Mouse (Mus musculus): ENCODE measurements around the gene Coro1b. TPM values are rescaled to one million over a fixed set of nuclear protein-coding genes. Genes with fewer than 3 reads are reported as not detected.

The Coro1b gene
- polyA plus RNA-seq, 1 experiment: 238 TPM

- Histone ChIP-seq H3K4me2 (ENCODE audit: low read depth) (no peak overlapping the region), H3K36me3 (ENCODE audit: control insufficient read depth, insufficient read depth) (peaks cover 15% of the 10 kb centered on the region), H3K27me3 (ENCODE audit: control insufficient read depth, insufficient read depth, insufficient read length) (no peaks in the 10 kb centered on the region), H3ac (ENCODE audit: control insufficient read depth, insufficient read length) (no peak overlapping the region), H3K4me3 (no peak overlapping the region), H3K79me2 (ENCODE audit: control insufficient read depth, insufficient read depth) (peaks cover under 1% of the 10 kb centered on the region)
- TF ChIP-seq POLR2A (IDR thresholded peaks at IDR 0.05; ENCODE audit: insufficient read length, low read depth) (no peak), SRF (IDR thresholded peaks at IDR 0.05; ENCODE audit: control insufficient read depth, insufficient read length, low read depth) (no peak), TCF12 (IDR thresholded peaks at IDR 0.05; ENCODE audit: insufficient read depth, poor library complexity, severe bottlenecking) (no peak), E2F4 (IDR thresholded peaks at IDR 0.05; ENCODE audit: insufficient read depth) (no peak), CEBPB (IDR thresholded peaks at IDR 0.05; ENCODE audit: insufficient read depth, poor library complexity, severe bottlenecking) (no peak)
Observed at GRCm38 (mm10) chr19:4156771-4157170, 8.4 kb downstream of the Coro1b start.

GRCm38 (mm10) chr19:4159049-4159448 lies 10.6 kb downstream of the Coro1b start:
- no peak for TF ChIP-seq CEBPB (IDR thresholded peaks at IDR 0.05; ENCODE audit: insufficient read depth, poor library complexity, severe bottlenecking)
- Histone ChIP-seq H3K36me3 (ENCODE audit: control insufficient read depth, insufficient read depth) (peaks cover 12% of the 10 kb centered on the region), H3K27me3 (ENCODE audit: control insufficient read depth, insufficient read depth, insufficient read length) (no peaks in the 10 kb centered on the region), H3ac (ENCODE audit: control insufficient read depth, insufficient read length) (no peak overlapping the region), H3K4me2 (ENCODE audit: low read depth) (no peak overlapping the region), H3K79me2 (ENCODE audit: control insufficient read depth, insufficient read depth) (peaks cover 13% of the 10 kb centered on the region), H3K4me3 (no peak overlapping the region)

- no peaks in the 10 kb centered on the region for H3K27me3 ChIP-seq (ENCODE audit: control insufficient read depth, insufficient read depth, insufficient read length)
- H3K4me2 ChIP-seq (ENCODE audit: low read depth): peak within 1 kb of the TSS; percentile 96
- peak within 1 kb of the TSS; percentile 54 for H3K4me3 ChIP-seq
- H3K79me2 ChIP-seq (ENCODE audit: control insufficient read depth, insufficient read depth): peaks cover 13% of the 10 kb centered on the region
- H3ac ChIP-seq (ENCODE audit: control insufficient read depth, insufficient read length): peak within 1 kb of the TSS; percentile 64
- H3K36me3 ChIP-seq (ENCODE audit: control insufficient read depth, insufficient read depth): peaks cover 10% of the 10 kb centered on the region
- no peak for TF ChIP-seq TCF12 (IDR thresholded peaks at IDR 0.05; ENCODE audit: insufficient read depth, poor library complexity, severe bottlenecking)
- TF ChIP-seq REST (IDR thresholded peaks at IDR 0.05; ENCODE audit: insufficient read depth, insufficient read length): no peak
- peak; percentile 84 for TF ChIP-seq SRF (IDR thresholded peaks at IDR 0.05; ENCODE audit: control insufficient read depth, insufficient read length, low read depth)
- peak in 1 of 3 experiments; percentile 43 for TF ChIP-seq MYOG (IDR thresholded peaks at IDR 0.05; ENCODE audit: control insufficient read depth in 1 of 3, insufficient read depth in 1 of 3, insufficient read length in 2 of 3, low read depth in 2 of 3)
- TF ChIP-seq CEBPB (IDR thresholded peaks at IDR 0.05; ENCODE audit: insufficient read depth, poor library complexity, severe bottlenecking): peak; percentile 80
- TF ChIP-seq E2F4 (IDR thresholded peaks at IDR 0.05; ENCODE audit: insufficient read depth): no peak
- TF ChIP-seq POLR2AphosphoS2 (IDR thresholded peaks at IDR 0.05; ENCODE audit: insufficient read length, low read depth): peak; percentile 62
- TF ChIP-seq TCF3 (IDR thresholded peaks at IDR 0.05; ENCODE audit: insufficient read length, low read depth): no peak
- TF ChIP-seq MAX (IDR thresholded peaks at IDR 0.05; ENCODE audit: low read depth): no peak
- TF ChIP-seq USF1 (IDR thresholded peaks at IDR 0.05; ENCODE audit: low read depth): no peak
- peak; percentile 65 for TF ChIP-seq POLR2A (IDR thresholded peaks at IDR 0.05; ENCODE audit: insufficient read length, low read depth)
- TF ChIP-seq MYOD1 (IDR thresholded peaks at IDR 0.05; ENCODE audit: control insufficient read depth in 1 of 3, insufficient read length in 2 of 3, low read depth in 2 of 3): peak; percentile 2 to 81 (median 80)
Observed at GRCm38 (mm10) chr19:4162646-4163542, 14.5 kb downstream of the Coro1b start, which contains the start of gene Rps6kb2. Gene Rps6kb2 (minus strand): TSS chr19:4163354.

- Histone ChIP-seq H3K27me3 (ENCODE audit: control insufficient read depth, insufficient read depth, insufficient read length) (no peaks in the 10 kb centered on the region), H3K4me3 (peak overlapping the region; percentile 54), H3K4me2 (ENCODE audit: low read depth) (peak overlapping the region; percentile 96), H3K79me2 (ENCODE audit: control insufficient read depth, insufficient read depth) (peaks cover 13% of the 10 kb centered on the region), H3ac (ENCODE audit: control insufficient read depth, insufficient read length) (peak overlapping the region; percentile 64), H3K36me3 (ENCODE audit: control insufficient read depth, insufficient read depth) (peaks cover 10% of the 10 kb centered on the region)
- TF ChIP-seq TCF3 (IDR thresholded peaks at IDR 0.05; ENCODE audit: insufficient read length, low read depth) (no peak), E2F4 (IDR thresholded peaks at IDR 0.05; ENCODE audit: insufficient read depth) (no peak), MYOG (IDR thresholded peaks at IDR 0.05; ENCODE audit: control insufficient read depth in 1 of 3, insufficient read depth in 1 of 3, insufficient read length in 2 of 3, low read depth in 2 of 3) (no peak), CEBPB (IDR thresholded peaks at IDR 0.05; ENCODE audit: insufficient read depth, poor library complexity, severe bottlenecking) (no peak), TCF12 (IDR thresholded peaks at IDR 0.05; ENCODE audit: insufficient read depth, poor library complexity, severe bottlenecking) (no peak), REST (IDR thresholded peaks at IDR 0.05; ENCODE audit: insufficient read depth, insufficient read length) (no peak), USF1 (IDR thresholded peaks at IDR 0.05; ENCODE audit: low read depth) (no peak), MAX (IDR thresholded peaks at IDR 0.05; ENCODE audit: low read depth) (no peak), POLR2AphosphoS2 (IDR thresholded peaks at IDR 0.05; ENCODE audit: insufficient read length, low read depth) (no peak), POLR2A (IDR thresholded peaks at IDR 0.05; ENCODE audit: insufficient read length, low read depth) (no peak), MYOD1 (IDR thresholded peaks at IDR 0.05; ENCODE audit: control insufficient read depth in 1 of 3, insufficient read length in 2 of 3, low read depth in 2 of 3) (no peak), SRF (IDR thresholded peaks at IDR 0.05; ENCODE audit: control insufficient read depth, insufficient read length, low read depth) (no peak)
Observed at GRCm38 (mm10) chr19:4163543-4163887, 15.1 kb downstream of the Coro1b start.

- TF ChIP-seq MYOD1 (IDR thresholded peaks at IDR 0.05; ENCODE audit: control insufficient read depth in 1 of 3, insufficient read length in 2 of 3, low read depth in 2 of 3) (no peak), USF1 (IDR thresholded peaks at IDR 0.05; ENCODE audit: low read depth) (no peak), POLR2A (IDR thresholded peaks at IDR 0.05; ENCODE audit: insufficient read length, low read depth) (no peak), MYOG (IDR thresholded peaks at IDR 0.05; ENCODE audit: control insufficient read depth in 1 of 3, insufficient read depth in 1 of 3, insufficient read length in 2 of 3, low read depth in 2 of 3) (no peak), TCF12 (IDR thresholded peaks at IDR 0.05; ENCODE audit: insufficient read depth, poor library complexity, severe bottlenecking) (no peak), TCF3 (IDR thresholded peaks at IDR 0.05; ENCODE audit: insufficient read length, low read depth) (no peak), REST (IDR thresholded peaks at IDR 0.05; ENCODE audit: insufficient read depth, insufficient read length) (no peak), POLR2AphosphoS2 (IDR thresholded peaks at IDR 0.05; ENCODE audit: insufficient read length, low read depth) (no peak), MAX (IDR thresholded peaks at IDR 0.05; ENCODE audit: low read depth) (no peak), CEBPB (IDR thresholded peaks at IDR 0.05; ENCODE audit: insufficient read depth, poor library complexity, severe bottlenecking) (no peak), E2F4 (IDR thresholded peaks at IDR 0.05; ENCODE audit: insufficient read depth) (no peak), SRF (IDR thresholded peaks at IDR 0.05; ENCODE audit: control insufficient read depth, insufficient read length, low read depth) (no peak)
- peaks cover 13% of the 10 kb centered on the region for H3K79me2 ChIP-seq (ENCODE audit: control insufficient read depth, insufficient read depth)
- H3K4me2 ChIP-seq (ENCODE audit: low read depth): peak overlapping the region; percentile 96
- H3ac ChIP-seq (ENCODE audit: control insufficient read depth, insufficient read length): no peak overlapping the region
- H3K27me3 ChIP-seq (ENCODE audit: control insufficient read depth, insufficient read depth, insufficient read length): no peaks in the 10 kb centered on the region
- H3K36me3 ChIP-seq (ENCODE audit: control insufficient read depth, insufficient read depth): peaks cover 10% of the 10 kb centered on the region
- peak overlapping the region; percentile 54 for H3K4me3 ChIP-seq
Observed at GRCm38 (mm10) chr19:4164100-4164499, 15.7 kb downstream of the Coro1b start.

All from myocyte (in vitro differentiated cells).